Comparison of ENCODE assay signal across 14 mouse cellular contexts in the genomic region with DNA sequence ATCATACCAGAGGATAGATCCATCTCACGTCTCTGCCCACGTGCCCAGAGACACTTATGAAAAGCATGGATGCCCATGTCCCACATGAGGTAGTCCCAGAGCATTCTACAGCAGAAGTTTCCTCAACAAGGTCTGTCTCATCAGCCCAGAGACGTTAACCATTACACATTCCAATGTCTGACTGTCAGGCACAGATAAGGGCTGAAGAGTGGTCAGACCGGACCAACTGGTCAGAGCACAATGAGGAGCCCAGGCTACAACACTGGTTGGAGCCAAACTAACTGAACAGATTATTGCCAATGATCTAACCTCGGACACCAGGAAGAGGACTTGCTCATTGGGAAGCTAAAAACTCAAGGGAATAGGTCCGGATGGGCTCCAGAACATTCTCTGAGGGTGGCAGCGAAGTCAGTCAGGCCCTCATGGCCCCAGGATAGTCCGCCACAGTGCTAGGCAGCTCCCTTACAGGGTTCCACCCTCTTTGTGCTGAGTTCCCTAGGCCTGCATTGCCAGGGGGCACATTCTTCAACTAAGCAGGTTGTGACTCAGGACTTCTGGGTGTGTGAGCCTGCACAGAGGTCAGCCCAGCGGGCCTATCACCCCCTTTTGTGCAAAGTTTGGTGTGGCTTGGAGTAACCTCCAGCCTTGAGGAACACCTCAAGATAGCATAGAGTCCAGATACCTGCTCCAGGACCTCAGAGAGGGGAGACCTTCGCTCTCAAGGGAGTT. TPM values are rescaled to one million over a fixed set of nuclear protein-coding genes. Genes with fewer than 3 reads are reported as not detected.
DNase-seq lines count a peak whose midpoint lies in the region; ATAC-seq and TF ChIP-seq lines count a peak whose summit lies in the region.
"Had no signal": no experiment of that assay in that cellular context is flagged by ENCODE, and none has a peak within 500 bp of the region (broad histone marks: within the 10 kb centered on the region; RNA-seq: fewer than 3 reads in every experiment).

A gene (plus strand): TSS at position 714 of the 729 bp plus-strand sequence.

- H3K27ac ChIP-seq in hindbrain, embryonic 10.5 days = peak within 1 kb of the TSS; percentile 56
- no peak within 1 kb of the TSS for H3K27ac ChIP-seq in hindbrain, embryonic 14.5 days
- H3K27ac ChIP-seq in ES-E14 (ENCODE audit: insufficient read depth, low read depth, low read length, poor library complexity, severe bottlenecking) = no peak within 1 kb of the TSS
- peak within 1 kb of the TSS; percentile 79 for H3K27ac ChIP-seq in embryonic facial prominence, embryonic 15.5 days (replicated peaks)
- peak within 1 kb of the TSS; percentile 86 for H3K27ac ChIP-seq in lung, embryonic 16.5 days (ENCODE audit: low read length)
- H3K27ac ChIP-seq: macrophage had no signal

- H3K27me3 ChIP-seq in hindbrain, embryonic 10.5 days (ENCODE audit: insufficient read depth, poor library complexity, severe bottlenecking) = peaks cover 2% of the 10 kb centered on the region; the same call in 1 of the 2 replicates
- no peaks in the 10 kb centered on the region for H3K27me3 ChIP-seq in hindbrain, embryonic 14.5 days (ENCODE audit: control insufficient read depth, insufficient read depth, low read length)
- no peaks in the 10 kb centered on the region for H3K27me3 ChIP-seq in embryonic facial prominence, embryonic 15.5 days
- H3K27me3 ChIP-seq in lung, embryonic 16.5 days (ENCODE audit: control insufficient read depth, insufficient read depth, low read depth, low read length) = no peaks in the 10 kb centered on the region

- H3K4me3 ChIP-seq in hindbrain, embryonic 10.5 days = no peak within 1 kb of the TSS
- no peak within 1 kb of the TSS for H3K4me3 ChIP-seq in hindbrain, embryonic 14.5 days (replicated peaks; ENCODE audit: low read length)
- H3K4me3 ChIP-seq in ES-E14 (ENCODE audit: insufficient read depth in 1 of 2, low read depth in 1 of 2, low read length in 2 of 2, poor library complexity in 1 of 2, severe bottlenecking in 1 of 2) = 0 out of 4 replicates have a peak within 1 kb of the TSS, but pooled peaks of 1 of the 2 experiments have one; percentile 36
- H3K4me3 ChIP-seq in embryonic facial prominence, embryonic 15.5 days (replicated peaks) = no peak within 1 kb of the TSS
- no peak within 1 kb of the TSS for H3K4me3 ChIP-seq in lung, embryonic 16.5 days (ENCODE audit: low read length)

- DNase-seq in hindbrain, embryonic 10.5 days (ENCODE audit: low spot score) = no peak
- DNase-seq in hindbrain, embryonic 14.5 days (ENCODE audit: low spot score) = no peak
- DNase-seq in ES-E14 (ENCODE audit: low read depth, low spot score) = no peak
- DNase-seq in right cerebral cortex, postnatal 10 days (ENCODE audit: low spot score in 2 of 2) = no peak
- DNase-seq in left cerebral cortex, adult 8-10 months (ENCODE audit: low spot score in 2 of 2) = no peak
- DNase-seq: kidney, adult 11 months; layer of hippocampus, postnatal 36 days; thymus, postnatal 25 days had no signal

- H3K4me2 ChIP-seq in hindbrain, embryonic 14.5 days (replicated peaks) = no peak within 1 kb of the TSS
- no peak within 1 kb of the TSS for H3K4me2 ChIP-seq in embryonic facial prominence, embryonic 15.5 days (replicated peaks)
- H3K4me2 ChIP-seq in lung, embryonic 16.5 days (ENCODE audit: low read depth, low read length) = 0 out of 2 replicates have a peak within 1 kb of the TSS, but pooled peaks have one; percentile 7

- no peak for ATAC-seq in hindbrain, embryonic 14.5 days (ENCODE audit: low FRiP score)
- ATAC-seq in embryonic facial prominence, embryonic 15.5 days (ENCODE audit: insufficient number of reproducible peaks, low FRiP score, low TSS enrichment, low read depth) = no peak
- ATAC-seq in lung, embryonic 16.5 days (ENCODE audit: low read depth) = no peak
- ATAC-seq in inflammation-experienced regulatory T-cells, adult 6 months = no peak

- H3K9ac ChIP-seq in hindbrain, embryonic 14.5 days = no peak within 1 kb of the TSS
- H3K9ac ChIP-seq in ES-E14 (ENCODE audit: insufficient read depth, low read depth, low read length, poor library complexity, severe bottlenecking) = peak within 1 kb of the TSS; percentile 55; the same call in 1 of the 2 replicates
- H3K9ac ChIP-seq in embryonic facial prominence, embryonic 15.5 days = no peak within 1 kb of the TSS
- peak within 1 kb of the TSS; percentile 59 for H3K9ac ChIP-seq in lung, embryonic 16.5 days (ENCODE audit: low read length)

- H3K9me3 ChIP-seq in hindbrain, embryonic 10.5 days = no peaks in the 10 kb centered on the region
- H3K9me3 ChIP-seq in hindbrain, embryonic 14.5 days (ENCODE audit: control insufficient read depth, low read length) = no peaks in the 10 kb centered on the region
- H3K9me3 ChIP-seq in ES-E14 (ENCODE audit: control insufficient read depth, insufficient read depth, low read depth, low read length) = no peaks in the 10 kb centered on the region
- no peaks in the 10 kb centered on the region for H3K9me3 ChIP-seq in embryonic facial prominence, embryonic 15.5 days (replicated peaks)
- H3K9me3 ChIP-seq in lung, embryonic 16.5 days (ENCODE audit: control insufficient read depth, low read length) = no peaks in the 10 kb centered on the region

- in situ Hi-C loops in ES-E14 (cut with MboI; ENCODE audit: low sequenced_read_pairs in 2 of 2, unreplicated experiment in 2 of 2) = loop anchor here in 1 of 2 experiments (10.0 kb wide), 1 partner anchor 100 kb away; no protein-coding TSS in a partner anchor

- peaks cover 19% of the 10 kb centered on the region for H3K4me1 ChIP-seq in hindbrain, embryonic 10.5 days (replicated peaks)
- H3K4me1 ChIP-seq in hindbrain, embryonic 14.5 days (replicated peaks; ENCODE audit: control insufficient read depth, insufficient read depth, low read length) = 0 out of 2 replicates have a peak, but pooled peaks cover 12% of the 10 kb centered on the region
- H3K4me1 ChIP-seq in ES-E14 (ENCODE audit: control insufficient read depth in 2 of 2, insufficient read depth in 2 of 2, low read length in 2 of 2, poor library complexity in 1 of 2) = peaks cover 0 to 13% of the 10 kb centered on the region in 2 experiments; a peak in 2 of 4 replicates
- H3K4me1 ChIP-seq in embryonic facial prominence, embryonic 15.5 days = peaks cover 65% of the 10 kb centered on the region
- H3K4me1 ChIP-seq in lung, embryonic 16.5 days (replicated peaks; ENCODE audit: control insufficient read depth, insufficient read depth, low read length) = peaks cover 46% of the 10 kb centered on the region

- 85% methylated on average over 10 of the region's 10 CpGs for WGBS in hindbrain, embryonic 10.5 days
- WGBS in hindbrain, embryonic 14.5 days = 88% methylated on average over 10 of the region's 10 CpGs
- WGBS in embryonic facial prominence, embryonic 15.5 days = 73% methylated on average over 10 of the region's 10 CpGs
- 60% methylated on average over 10 of the region's 10 CpGs for WGBS in lung, embryonic 16.5 days

- no peaks in the 10 kb centered on the region for H3K36me3 ChIP-seq in hindbrain, embryonic 10.5 days
- no peaks in the 10 kb centered on the region for H3K36me3 ChIP-seq in hindbrain, embryonic 14.5 days (replicated peaks; ENCODE audit: control insufficient read depth, insufficient read depth)
- H3K36me3 ChIP-seq in ES-E14 (ENCODE audit: control insufficient read depth, insufficient read depth, low read length, poor library complexity, severe bottlenecking) = no peaks in the 10 kb centered on the region
- H3K36me3 ChIP-seq in embryonic facial prominence, embryonic 15.5 days = no peaks in the 10 kb centered on the region
- H3K36me3 ChIP-seq in lung, embryonic 16.5 days (ENCODE audit: control insufficient read depth, insufficient read depth, low read length) = no peaks in the 10 kb centered on the region

TF ChIP-seq in ES-E14, 5 proteins besides CTCF, POLR2A, EP300 and RAD21:
- TF ChIP-seq ZNF384 (IDR thresholded peaks at IDR 0.05; ENCODE audit: low read depth, low read length) (no peak), MAFK (IDR thresholded peaks at IDR 0.05; ENCODE audit: insufficient read depth, low read depth, low read length) (no peak), ZC3H11A (IDR thresholded peaks at IDR 0.05; ENCODE audit: borderline replicate concordance, low read depth, low read length) (no peak), CHD2 (IDR thresholded peaks at IDR 0.05; ENCODE audit: low read depth, low read length) (no peak), HCFC1 (IDR thresholded peaks at IDR 0.05; ENCODE audit: borderline replicate concordance, insufficient read depth, low read length) (no peak)

RNA-seq across cellular contexts. Expression of the gene that starts here (rescaled TPM):
- not detected in 2 replicates for polyA plus RNA-seq in hindbrain, embryonic 10.5 days (2016; fragmentation: Nextera tagmentation; extraction: Ambion mirVana)
- not detected in 2 replicates for polyA plus RNA-seq in hindbrain, embryonic 14.5 days (2014; fragmentation: Nextera tagmentation; extraction: Ambion mirVana)
- 0.42 and 0.94 TPM in 2 replicates for total RNA-seq in ES-E14 (2012; rRNA removed)
- 3.9 and 4.5 TPM in 2 replicates for polyA plus RNA-seq in embryonic facial prominence, embryonic 15.5 days (2015; fragmentation: Nextera tagmentation; extraction: Ambion mirVana)
- 0.48 and 1.2 TPM in 2 replicates for polyA plus RNA-seq in lung, embryonic 16.5 days (2015; fragmentation: Nextera tagmentation; extraction: Ambion mirVana)
- polyA plus RNA-seq in inflammation-experienced regulatory T-cells, adult 6 months (2017; shearing (Covaris generic)) = not detected
- total RNA-seq in left cerebral cortex, adult 8-10 months (2022) = not detected
- total RNA-seq: common myeloid progenitor, adult 5-6 weeks; layer of hippocampus, postnatal 36 days; MEL had no signal

Comparison
In these comparisons a context has a peak if more than half of its experiments do, and no peak if none do; other contexts are left out.
1. H3K27ac ChIP-seq: peak in hindbrain, embryonic 10.5 days (single experiment), embryonic facial prominence, embryonic 15.5 days (single experiment) and lung, embryonic 16.5 days (single experiment); none in hindbrain, embryonic 14.5 days (single experiment) and ES-E14 (single experiment).
2. H3K9ac ChIP-seq: peak in ES-E14 (single experiment) and lung, embryonic 16.5 days (single experiment); none in hindbrain, embryonic 14.5 days (single experiment) and embryonic facial prominence, embryonic 15.5 days (single experiment).